Mouse (Mus musculus): ENCODE measurements around the gene Chst3. TPM values are rescaled to one million over a fixed set of nuclear protein-coding genes. Genes with fewer than 3 reads are reported as not detected.
"Not testable (repeated sequence)": the region's sequence is repeated elsewhere in the genome, so short reads cannot be mapped to it uniquely, and the experiment has no call there.

Gene Chst3
- polyA plus RNA-seq, 1 experiment from 2014 or later, result 1.7 TPM

DNA sequence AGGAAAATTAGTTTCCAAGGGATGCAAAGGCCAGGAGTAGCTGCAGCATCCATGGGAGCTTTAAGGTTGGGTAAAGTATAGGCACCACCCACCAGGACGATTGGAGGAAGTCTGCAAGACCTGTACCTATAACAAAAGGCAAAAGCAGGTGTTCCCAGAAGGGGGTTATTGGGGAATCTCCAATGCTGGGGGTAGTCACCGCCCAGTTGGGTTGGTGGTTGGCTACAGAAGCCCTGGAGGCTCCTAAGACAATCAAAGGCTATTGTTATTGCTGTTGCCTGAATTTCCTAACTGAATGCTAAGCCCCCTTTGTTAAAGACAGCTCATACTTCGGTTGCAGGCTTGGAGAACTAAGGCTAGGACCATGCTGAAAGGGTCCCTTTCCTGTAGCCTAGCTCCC, 53.0 kb downstream of the Chst3 start:
- 14% methylated on average over 3 of the region's 3 CpGs for WGBS
- Histone ChIP-seq H3K36me3 (no peaks in the 10 kb centered on the region), H3K9ac (replicated peaks) (no peak overlapping the region), H3K4me3 (replicated peaks) (no peak overlapping the region), H3K27me3 (no peaks in the 10 kb centered on the region), H3K4me1 (replicated peaks) (peaks cover 10% of the 10 kb centered on the region; the same call in 1 of the 2 replicates), H3K27ac (no peak overlapping the region), H3K9me3 (peaks cover 6% of the 10 kb centered on the region; the same call in 1 of the 2 replicates), H3K4me2 (replicated peaks) (no peak overlapping the region)
- ATAC-seq, result no peak

DNA sequence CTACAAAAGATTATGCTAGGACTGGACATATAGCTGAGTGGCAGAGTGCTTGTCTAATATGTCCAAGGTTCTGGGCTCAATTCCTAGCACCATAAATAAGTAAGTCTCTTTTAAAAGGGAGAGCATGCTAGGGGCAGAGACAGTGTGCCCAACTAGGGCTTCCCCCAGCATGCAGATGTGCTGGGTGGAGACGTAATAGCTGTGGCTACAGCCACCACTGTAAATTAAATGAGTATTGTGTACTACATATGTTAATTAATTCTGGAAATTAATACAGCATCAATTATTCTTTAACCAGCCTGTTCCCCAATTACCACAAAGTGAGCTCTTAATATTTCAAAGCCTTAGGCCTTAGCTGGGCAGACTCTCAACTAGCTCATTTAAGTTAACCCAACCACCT, 54.2 kb downstream of the Chst3 start:
- Histone ChIP-seq H3K4me1 (replicated peaks) (0 out of 2 replicates have a peak, but pooled peaks cover 6% of the 10 kb centered on the region), H3K4me2 (replicated peaks) (no peak overlapping the region), H3K4me3 (replicated peaks) (no peak overlapping the region), H3K9me3 (peaks cover 6% of the 10 kb centered on the region; the same call in 1 of the 2 replicates), H3K27ac (no peak overlapping the region), H3K36me3 (no peaks in the 10 kb centered on the region), H3K9ac (replicated peaks) (no peak overlapping the region), H3K27me3 (no peaks in the 10 kb centered on the region)
- ATAC-seq, result no peak
- 76% methylated on average over 1 of the region's 1 CpGs for WGBS

DNA sequence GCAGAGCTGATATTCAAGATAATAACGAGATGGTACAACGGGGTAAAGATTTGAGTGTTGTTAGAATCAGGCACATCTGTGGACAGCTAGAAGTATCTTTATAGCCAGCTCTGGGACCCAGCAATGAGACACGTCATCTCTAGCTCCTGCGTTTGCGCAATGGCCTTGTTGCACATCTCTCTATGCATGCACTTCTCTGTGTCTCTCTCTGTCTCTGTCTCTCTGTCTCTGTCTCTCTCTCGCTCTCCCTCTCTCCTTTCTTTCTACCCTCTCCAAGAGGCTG, 56.1 kb downstream of the Chst3 start:
- ATAC-seq, result no peak
- no peak overlapping the region for H3K27ac ChIP-seq
- WGBS, result 95% methylated on average over 6 of the region's 6 CpGs
- H3K4me3 ChIP-seq (replicated peaks), result no peak overlapping the region
- no peaks in the 10 kb centered on the region for H3K27me3 ChIP-seq
- H3K4me2 ChIP-seq (replicated peaks), result no peak overlapping the region
- 0 out of 2 replicates have a peak, but pooled peaks cover 6% of the 10 kb centered on the region for H3K4me1 ChIP-seq (replicated peaks)
- H3K36me3 ChIP-seq, result no peaks in the 10 kb centered on the region
- H3K9ac ChIP-seq (replicated peaks), result no peak overlapping the region
- H3K9me3 ChIP-seq, result peaks cover 6% of the 10 kb centered on the region; the same call in 1 of the 2 replicates

DNA sequence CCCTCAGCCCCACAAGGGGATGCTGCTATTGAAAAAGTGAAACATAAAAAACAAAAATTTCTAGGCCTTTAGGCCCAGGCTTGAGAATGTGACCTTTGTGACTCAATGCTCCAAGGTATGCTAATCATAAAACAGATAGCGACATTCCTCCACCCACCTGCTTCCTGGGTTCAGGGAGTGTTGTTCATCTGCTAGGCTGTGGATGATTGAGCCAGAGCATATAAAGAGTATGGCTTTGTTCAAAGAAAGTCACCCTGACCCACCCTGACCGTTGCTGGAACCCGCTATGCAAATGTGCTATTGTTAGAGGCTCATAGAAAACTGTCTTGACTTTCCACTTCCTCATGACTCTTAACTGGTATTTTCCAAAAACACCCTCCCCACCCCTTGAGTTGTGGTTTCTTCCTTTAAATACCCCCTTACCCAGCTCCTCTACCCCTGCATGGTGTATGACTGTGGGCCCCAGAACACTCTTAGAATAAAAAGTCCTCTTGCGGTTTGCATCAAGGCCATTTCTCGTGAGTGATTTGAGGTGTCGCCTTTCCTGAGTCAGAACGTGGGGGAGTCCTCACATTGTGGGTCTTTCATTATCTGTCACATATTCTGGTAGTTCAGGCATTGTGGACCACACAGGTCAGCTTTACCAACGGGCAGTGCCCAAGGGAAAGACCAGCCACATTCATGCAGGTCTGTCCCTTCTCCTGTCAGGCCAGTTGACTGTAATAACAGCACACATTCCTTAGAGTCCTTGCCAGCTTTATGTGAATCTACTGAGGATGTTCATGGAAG, 56.7 kb downstream of the Chst3 start:
- not testable (repeated sequence) for H3K9ac ChIP-seq (replicated peaks); H3K36me3 ChIP-seq; H3K4me2 ChIP-seq (replicated peaks); H3K9me3 ChIP-seq; H3K27me3 ChIP-seq; ATAC-seq; H3K4me3 ChIP-seq (replicated peaks); H3K27ac ChIP-seq; H3K4me1 ChIP-seq (replicated peaks)
- WGBS, result 86% methylated on average over 8 of the region's 8 CpGs

DNA sequence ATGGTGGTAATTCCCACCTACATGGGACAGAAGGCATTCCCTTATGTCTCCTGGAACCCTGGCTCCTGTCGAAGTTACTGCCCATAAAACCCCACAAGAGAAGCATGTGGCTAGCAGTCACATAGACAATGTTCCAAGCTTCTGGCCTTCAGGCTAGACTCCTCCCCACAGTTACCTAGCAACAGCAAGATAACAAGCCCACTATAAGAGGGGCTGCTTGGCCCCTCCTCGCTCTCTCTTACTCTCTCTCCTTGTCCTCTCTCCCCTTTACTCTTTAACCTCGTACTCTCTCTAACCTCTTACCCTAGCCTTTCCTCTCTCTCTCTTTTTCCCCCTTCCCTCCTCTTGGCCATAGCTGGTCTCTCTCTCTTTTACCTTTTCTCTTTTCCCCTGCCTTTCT, 57.7 kb downstream of the Chst3 start:
- H3K9ac ChIP-seq (replicated peaks); H3K4me2 ChIP-seq (replicated peaks); H3K36me3 ChIP-seq; H3K4me3 ChIP-seq (replicated peaks); H3K27me3 ChIP-seq; H3K27ac ChIP-seq; H3K4me1 ChIP-seq (replicated peaks); ATAC-seq; H3K9me3 ChIP-seq: not testable (repeated sequence)
- 73% methylated on average over 3 of the region's 3 CpGs for WGBS

DNA sequence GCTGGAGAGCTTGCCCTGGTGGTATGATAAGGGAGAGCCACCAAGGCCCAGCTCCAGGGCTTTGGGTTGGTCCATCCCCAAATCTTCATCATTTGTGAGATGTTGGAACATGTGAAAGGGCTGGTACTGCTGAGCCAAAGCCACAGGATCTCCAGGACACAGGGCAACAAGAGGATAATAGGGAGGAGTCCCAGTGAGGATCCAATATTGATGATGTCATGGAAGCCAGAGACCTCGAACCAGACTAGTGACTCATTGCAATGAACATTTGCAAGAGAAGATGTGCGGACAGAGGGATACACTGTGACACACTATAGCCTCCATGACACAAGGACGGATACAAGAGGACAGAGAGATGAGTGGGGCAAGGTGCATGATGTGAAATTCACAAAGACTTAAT, 60.9 kb downstream of the Chst3 start:
- Histone ChIP-seq H3K27me3 (no peaks in the 10 kb centered on the region), H3K36me3 (no peaks in the 10 kb centered on the region), H3K9ac (replicated peaks) (no peak overlapping the region), H3K9me3 (no peaks in the 10 kb centered on the region), H3K4me1 (replicated peaks) (no peaks in the 10 kb centered on the region), H3K27ac (no peak overlapping the region), H3K4me3 (replicated peaks) (no peak overlapping the region), H3K4me2 (replicated peaks) (no peak overlapping the region)
- 92% methylated on average over 3 of the region's 3 CpGs for WGBS
- no peak for ATAC-seq

DNA sequence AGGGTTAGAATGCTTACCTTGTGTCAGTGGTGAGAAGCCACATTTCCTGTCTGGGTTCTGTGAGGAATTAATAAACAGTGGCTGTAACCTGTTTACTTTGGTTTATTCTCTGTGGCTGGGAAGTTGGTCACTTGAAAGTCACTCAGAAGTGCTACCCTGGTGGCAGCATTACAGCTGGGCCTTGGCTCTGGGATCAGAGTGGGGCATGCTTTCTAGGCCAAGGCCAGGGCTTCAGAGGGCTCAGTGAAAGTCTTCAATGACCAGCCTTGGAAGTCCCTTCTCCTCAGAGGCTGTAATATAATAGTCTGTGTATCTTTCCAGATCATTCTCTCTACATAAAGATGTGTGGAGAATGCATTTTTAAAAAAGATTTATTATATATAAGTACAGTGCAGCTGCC, 63.0 kb downstream of the Chst3 start:
- Histone ChIP-seq H3K27me3 (no peaks in the 10 kb centered on the region), H3K36me3 (no peaks in the 10 kb centered on the region), H3K4me1 (replicated peaks) (no peaks in the 10 kb centered on the region), H3K4me3 (replicated peaks) (no peak overlapping the region), H3K27ac (no peak overlapping the region), H3K9ac (replicated peaks) (no peak overlapping the region), H3K9me3 (no peaks in the 10 kb centered on the region), H3K4me2 (replicated peaks) (no peak overlapping the region)
- ATAC-seq, result no peak

DNA sequence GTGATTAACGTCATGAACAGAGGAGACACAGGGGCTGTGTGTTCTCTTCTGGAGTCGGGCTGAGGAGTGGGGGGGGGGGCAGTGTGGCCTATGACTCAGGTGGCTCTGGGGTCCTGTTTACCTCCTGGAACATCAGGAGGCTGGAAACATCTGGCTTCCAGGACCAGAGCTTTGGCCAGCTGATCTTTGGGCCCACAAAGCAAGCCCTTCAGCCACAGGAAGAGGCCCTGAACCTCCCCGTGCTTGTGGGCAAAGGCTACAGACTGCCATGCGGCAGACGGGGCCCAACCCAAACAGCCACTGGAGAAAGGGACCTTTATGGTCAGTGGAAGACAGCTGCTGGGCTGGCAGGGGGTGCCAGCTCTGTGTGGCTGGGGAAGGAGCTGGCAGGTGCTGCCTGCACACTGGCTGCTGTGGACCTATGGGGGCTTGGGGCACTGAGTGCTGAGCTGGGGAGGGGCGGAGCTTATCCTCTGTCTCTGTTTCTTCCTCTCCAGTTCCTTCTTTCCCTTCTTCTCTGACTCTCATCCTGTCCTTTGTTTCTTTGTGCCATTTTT, 67.9 kb downstream of the Chst3 start:
- Histone ChIP-seq H3K27ac (no peak overlapping the region), H3K4me2 (replicated peaks) (no peak overlapping the region), H3K4me1 (replicated peaks) (no peaks in the 10 kb centered on the region), H3K27me3 (no peaks in the 10 kb centered on the region; the same call in 1 of the 2 replicates), H3K9ac (replicated peaks) (no peak overlapping the region), H3K36me3 (no peaks in the 10 kb centered on the region), H3K4me3 (replicated peaks) (no peak overlapping the region), H3K9me3 (no peaks in the 10 kb centered on the region)
- ATAC-seq, result 0 out of 2 replicates have a peak, but pooled peaks have one; percentile 43
- 59% methylated on average over 6 of the region's 6 CpGs for WGBS

DNA sequence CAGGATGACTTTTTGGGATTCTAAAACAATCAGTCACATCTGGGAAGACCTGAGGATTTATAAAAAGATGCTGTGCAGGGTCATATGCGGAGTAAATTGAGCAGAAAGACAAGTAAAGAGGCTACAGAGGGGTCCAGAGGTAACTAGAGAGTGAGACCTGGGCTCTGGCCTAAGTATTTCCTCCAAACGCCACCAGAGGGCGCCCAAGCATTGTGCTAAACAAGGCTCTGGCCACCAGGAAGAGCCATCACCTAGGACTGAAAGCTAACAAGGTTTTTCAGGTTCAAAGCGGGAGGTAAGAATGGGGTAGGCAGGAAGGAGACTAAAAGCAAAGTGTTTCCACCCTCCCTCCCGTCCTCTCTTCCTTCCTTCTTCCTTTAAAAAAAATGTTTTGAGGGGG, 71.0 kb downstream of the Chst3 start:
- Histone ChIP-seq H3K36me3 (no peaks in the 10 kb centered on the region), H3K9me3 (no peaks in the 10 kb centered on the region), H3K27me3 (no peaks in the 10 kb centered on the region; the same call in 1 of the 2 replicates), H3K4me3 (replicated peaks) (no peak overlapping the region), H3K4me1 (replicated peaks) (no peaks in the 10 kb centered on the region), H3K9ac (replicated peaks) (no peak overlapping the region), H3K4me2 (replicated peaks) (no peak overlapping the region), H3K27ac (no peak overlapping the region)
- 3% methylated on average over 5 of the region's 5 CpGs for WGBS
- ATAC-seq, result peak; percentile 65

DNA sequence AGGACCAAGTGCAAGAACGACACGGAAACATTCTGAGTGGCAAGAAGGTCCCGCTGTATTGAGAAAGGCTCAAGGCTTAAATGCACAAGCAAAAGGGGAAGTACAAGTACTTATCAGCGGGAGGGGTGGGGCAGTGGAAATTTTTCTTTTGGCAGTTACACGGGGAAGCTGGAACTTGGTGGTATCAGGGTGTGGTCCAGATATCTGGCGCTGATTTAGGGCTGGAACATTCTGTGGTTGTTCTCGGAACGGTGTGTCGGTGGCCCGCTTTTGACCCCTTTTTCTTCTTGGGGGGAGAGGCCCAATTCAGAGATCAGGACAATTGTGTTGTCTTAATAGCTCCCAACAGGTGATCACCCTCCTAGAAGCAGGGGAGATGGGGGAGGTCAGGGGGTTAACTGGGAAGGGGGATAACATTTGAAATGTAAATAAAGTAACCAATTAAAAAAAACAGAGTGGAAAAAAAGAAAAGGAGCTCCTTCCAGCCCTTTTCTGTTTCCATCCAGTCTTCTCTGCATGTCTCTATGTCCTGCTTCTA, 71.5 kb downstream of the Chst3 start:
- H3K4me3 ChIP-seq (replicated peaks); H3K4me2 ChIP-seq (replicated peaks); H3K36me3 ChIP-seq; ATAC-seq; H3K9ac ChIP-seq (replicated peaks); H3K4me1 ChIP-seq (replicated peaks); H3K9me3 ChIP-seq; H3K27me3 ChIP-seq; H3K27ac ChIP-seq: not testable (repeated sequence)
- WGBS, result 61% methylated on average over 10 of the region's 10 CpGs

DNA sequence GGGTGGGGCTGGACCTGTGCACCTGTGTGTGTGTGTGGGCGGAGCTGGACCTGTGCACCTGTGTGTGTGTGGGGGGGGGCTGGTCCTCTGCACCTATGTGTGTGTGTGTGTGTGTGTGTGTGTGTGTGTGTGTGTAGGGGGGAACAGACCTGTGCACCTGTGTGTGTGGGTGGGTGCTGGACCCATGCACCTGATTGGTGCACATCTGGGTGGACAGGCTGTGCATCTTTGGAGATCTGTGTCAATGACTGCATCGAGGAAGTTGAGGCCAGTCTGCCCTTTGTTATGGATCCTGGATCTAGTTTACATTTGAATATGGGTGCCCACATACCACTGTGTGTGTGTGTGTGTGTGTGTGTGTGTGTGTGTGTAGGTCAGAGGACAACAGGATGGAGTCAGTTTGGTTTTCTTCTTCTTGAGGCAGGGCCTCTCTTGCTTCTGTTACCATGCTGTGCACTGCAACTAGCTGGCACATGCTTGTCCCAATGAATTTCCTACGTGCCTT, 77.4 kb downstream of the Chst3 start:
- H3K9me3 ChIP-seq, result no peaks in the 10 kb centered on the region
- peak; percentile 37; the same call in 1 of the 2 replicates for ATAC-seq
- no peaks in the 10 kb centered on the region for H3K4me1 ChIP-seq (replicated peaks)
- H3K4me3 ChIP-seq (replicated peaks), result no peak overlapping the region
- no peak overlapping the region for H3K9ac ChIP-seq (replicated peaks)
- no peak overlapping the region for H3K27ac ChIP-seq
- 76% methylated on average over 2 of the region's 3 CpGs for WGBS
- no peaks in the 10 kb centered on the region for H3K27me3 ChIP-seq
- no peak overlapping the region for H3K4me2 ChIP-seq (replicated peaks)
- H3K36me3 ChIP-seq, result no peaks in the 10 kb centered on the region

DNA sequence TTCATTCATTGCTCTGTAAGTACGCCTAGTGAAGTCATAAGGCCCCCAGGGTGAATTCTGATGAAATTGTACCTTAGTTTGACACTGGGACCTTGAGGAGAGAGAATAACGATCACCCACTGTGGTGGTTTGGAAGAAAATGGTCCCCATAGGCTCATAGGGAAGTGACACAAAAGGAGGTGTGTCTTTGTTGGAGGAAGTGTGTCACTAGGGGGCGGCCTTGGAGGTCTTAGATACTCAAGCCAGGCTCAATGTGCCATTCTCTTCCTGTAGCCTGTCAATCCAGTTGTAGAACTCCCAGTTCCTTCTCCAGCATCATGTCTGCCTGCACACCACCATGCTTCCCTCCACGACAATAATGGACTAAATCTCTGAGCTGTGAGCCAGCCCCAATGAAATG, 78.3 kb downstream of the Chst3 start:
- no peak overlapping the region for H3K4me2 ChIP-seq (replicated peaks)
- H3K9me3 ChIP-seq, result no peaks in the 10 kb centered on the region
- no peaks in the 10 kb centered on the region for H3K4me1 ChIP-seq (replicated peaks)
- H3K9ac ChIP-seq (replicated peaks), result no peak overlapping the region
- no peaks in the 10 kb centered on the region for H3K36me3 ChIP-seq
- no peak overlapping the region for H3K4me3 ChIP-seq (replicated peaks)
- H3K27me3 ChIP-seq, result no peaks in the 10 kb centered on the region
- WGBS, result 85% methylated on average over 4 of the region's 4 CpGs
- H3K27ac ChIP-seq, result no peak overlapping the region
- ATAC-seq, result no peak

All from midbrain, embryonic 13.5 days (tissue).